In genomic region chr14:118437156-118437931, GRCm38 (mm10) we compare ENCODE assay signal across 8 mouse cellular contexts.
A peak's percentile ranks its signal among the peaks of the same experiment; 100 is the strongest.
DNase-seq lines count a peak whose midpoint lies in the region; ATAC-seq lines count a peak whose summit lies in the region.

No protein-coding gene starts in this region.

- no peaks in the 10 kb centered on the region for H3K9me3 ChIP-seq in kidney, embryonic 14.5 days (ENCODE audit: control insufficient read depth, low read length)
- H3K9me3 ChIP-seq in midbrain, embryonic 16.5 days (replicated peaks; ENCODE audit: control insufficient read depth, low read length, poor library complexity, severe bottlenecking) = no peaks in the 10 kb centered on the region

- 0 out of 2 replicates have a peak, but pooled peaks cover 10% of the 10 kb centered on the region for H3K4me1 ChIP-seq in kidney, embryonic 14.5 days (ENCODE audit: control insufficient read depth, insufficient read depth, low read length)
- H3K4me1 ChIP-seq in brown adipose tissue, adult 24 weeks (ENCODE audit: control insufficient read depth, insufficient read depth, insufficient read length, low read length) = no peaks in the 10 kb centered on the region
- peaks cover 4% of the 10 kb centered on the region; the same call in 1 of the 2 replicates for H3K4me1 ChIP-seq in midbrain, embryonic 16.5 days (ENCODE audit: control insufficient read depth, insufficient read depth, low read length)

- no peak for DNase-seq in kidney, adult 8-10 months
- DNase-seq in layer of hippocampus, postnatal 36 days = peak; percentile 29 to 37
- DNase-seq in thymus, postnatal 10 days (ENCODE audit: low spot score in 2 of 2) = no peak
- no peak for DNase-seq in natural killer cell, adult 2 months (ENCODE audit: low spot score in 2 of 2)

- H3K9ac ChIP-seq in kidney, embryonic 14.5 days (ENCODE audit: low read depth, low read length) = peak overlapping the region; percentile 48
- peak overlapping the region; percentile 68 for H3K9ac ChIP-seq in midbrain, embryonic 16.5 days (ENCODE audit: low read depth, low read length)

- under 1% methylated on average over 32 of the region's 36 CpGs for WGBS in kidney, embryonic 14.5 days
- WGBS in midbrain, embryonic 16.5 days = under 1% methylated on average over 36 of the region's 36 CpGs

- H3K4me2 ChIP-seq in kidney, embryonic 14.5 days (replicated peaks; ENCODE audit: low read depth, low read length) = peak overlapping the region; percentile 73
- peak overlapping the region; percentile 68 for H3K4me2 ChIP-seq in midbrain, embryonic 16.5 days (ENCODE audit: low read length)

- H3K27ac ChIP-seq in kidney, embryonic 14.5 days (ENCODE audit: low read depth, low read length) = no peak overlapping the region
- no peak overlapping the region for H3K27ac ChIP-seq in brown adipose tissue, adult 24 weeks (replicated peaks; ENCODE audit: low read depth, low read length)
- peak overlapping the region; percentile 69 for H3K27ac ChIP-seq in midbrain, embryonic 16.5 days (ENCODE audit: low read length)

- ATAC-seq in kidney, embryonic 14.5 days (ENCODE audit: low FRiP score, low TSS enrichment) = peak; percentile 73
- ATAC-seq in granulocyte monocyte progenitor cell, adult 5-6 weeks (replicated peaks; ENCODE audit: poor library complexity, severe bottlenecking) = peak; percentile 38
- ATAC-seq in midbrain, embryonic 16.5 days = peak; percentile 83

- H3K36me3 ChIP-seq in kidney, embryonic 14.5 days (ENCODE audit: control insufficient read depth, insufficient read depth, low read length) = no peaks in the 10 kb centered on the region
- no peaks in the 10 kb centered on the region for H3K36me3 ChIP-seq in midbrain, embryonic 16.5 days (ENCODE audit: control insufficient read depth, insufficient read depth, low read length)

- H3K4me3 ChIP-seq in kidney, embryonic 14.5 days (ENCODE audit: low read length) = peak overlapping the region; percentile 45
- H3K4me3 ChIP-seq in brown adipose tissue, adult 24 weeks (ENCODE audit: insufficient read depth, low read depth, low read length) = 0 out of 2 replicates have a peak overlapping the region, but pooled peaks have one; percentile 23
- peak overlapping the region; percentile 50 for H3K4me3 ChIP-seq in midbrain, embryonic 16.5 days (ENCODE audit: low read depth, low read length)

- H3K27me3 ChIP-seq in kidney, embryonic 14.5 days (ENCODE audit: control insufficient read depth, insufficient read depth, low read length) = peaks cover 80% of the 10 kb centered on the region
- H3K27me3 ChIP-seq in midbrain, embryonic 16.5 days (ENCODE audit: control insufficient read depth, insufficient read depth, low read depth, low read length) = peaks cover 24% of the 10 kb centered on the region

Comparison
In these comparisons a context has a peak if more than half of its experiments do, and no peak if none do; other contexts are left out.
1. DNase-seq: peak in layer of hippocampus, postnatal 36 days (2 of 2); none in kidney, adult 8-10 months (0 of 2), thymus, postnatal 10 days (0 of 2) and natural killer cell, adult 2 months (0 of 2).
2. Peak in every context shown above with its lines, with median percentiles within 50 percentile points of each other: ATAC-seq and H3K4me3 ChIP-seq.